Mouse (Mus musculus) heart, postnatal 36 days (tissue): ENCODE measurements around the gene Crispld2. TPM values are rescaled to one million over a fixed set of nuclear protein-coding genes. Genes with fewer than 3 reads are reported as not detected.

Source experiments
- DNase-seq, 2 experiments: peaks; one replicate each; pipeline ENCODE4 v3.0.0; 2021 to 2022
- intact Hi-C: fragments of 180-260 bp; cut with DNase I; formaldehyde crosslinking; loops from one replicate; pipeline ENCODE4 v1.15.1; 2025
- total RNA-seq, 2 experiments: library from RNA; stranded (reverse); gene quantifications; 2 replicates each; pipeline ENCODE4 v1.2.3; 2021

Gene Crispld2
- total RNA-seq, 2 experiments from 2014 or later: 22.5 to 29.5 TPM

- DNase-seq: no peak
- intact Hi-C loops: no loop called here
Observed at GRCm38 (mm10) chr8:119994556-119994955, 2.3 kb downstream of the Crispld2 start.

- intact Hi-C loops: no loop called here
- DNase-seq: no peak
Observed at GRCm38 (mm10) chr8:119997266-119997665, 5.0 kb downstream of the Crispld2 start.

GRCm38 (mm10) chr8:120000461-120000860 lies 8.2 kb downstream of the Crispld2 start:
- intact Hi-C loops: no loop called here
- DNase-seq: no peak

GRCm38 (mm10) chr8:120001712-120002111 lies 9.5 kb downstream of the Crispld2 start:
- DNase-seq: no peak
- intact Hi-C loops: no loop called here

GRCm38 (mm10) chr8:120002348-120002747 lies 10.1 kb downstream of the Crispld2 start:
- no peak for DNase-seq
- intact Hi-C loops: no loop called here

- peak; percentile 47 to 63 for DNase-seq
- intact Hi-C loops: loop anchor here (2.0 kb wide), 1 partner anchor 33 kb away; no protein-coding TSS in a partner anchor
Observed at GRCm38 (mm10) chr8:120004154-120004702, 12.0 kb downstream of the Crispld2 start.

- intact Hi-C loops: loop anchor here (2.0 kb wide), 1 partner anchor 32 kb away; no protein-coding TSS in a partner anchor
- no peak for DNase-seq
Observed at GRCm38 (mm10) chr8:120004705-120005381, 12.6 kb downstream of the Crispld2 start.

- intact Hi-C loops: no loop called here
- DNase-seq: no peak
Observed at GRCm38 (mm10) chr8:120006645-120007160, 14.5 kb downstream of the Crispld2 start.

GRCm38 (mm10) chr8:120007178-120007577 lies 14.9 kb downstream of the Crispld2 start:
- DNase-seq: no peak
- intact Hi-C loops: no loop called here

- intact Hi-C loops: no loop called here
Observed at GRCm38 (mm10) chr8:120009284-120009683, 17.0 kb downstream of the Crispld2 start.

GRCm38 (mm10) chr8:120012491-120012890 lies 20.3 kb downstream of the Crispld2 start:
- no peak for DNase-seq
- intact Hi-C loops: no loop called here

More at GRCm38 (mm10) chr8:120009284-120009683, 17.0 kb downstream of the Crispld2 start:
- DNase-seq: no peak

- intact Hi-C loops: no loop called here
- no peak for DNase-seq
Observed at GRCm38 (mm10) chr8:120012927-120013326, 20.7 kb downstream of the Crispld2 start.

- intact Hi-C loops: no loop called here
- no peak for DNase-seq
Observed at GRCm38 (mm10) chr8:120014267-120015023, 22.2 kb downstream of the Crispld2 start.

- intact Hi-C loops: no loop called here
- no peak for DNase-seq
Observed at GRCm38 (mm10) chr8:120015916-120016315, 23.7 kb downstream of the Crispld2 start.

GRCm38 (mm10) chr8:120016424-120016823 lies 24.2 kb downstream of the Crispld2 start:
- intact Hi-C loops: no loop called here
- DNase-seq: no peak

GRCm38 (mm10) chr8:120017349-120017748 lies 25.1 kb downstream of the Crispld2 start:
- intact Hi-C loops: no loop called here
- no peak for DNase-seq

GRCm38 (mm10) chr8:120017786-120018185 lies 25.5 kb downstream of the Crispld2 start:
- DNase-seq: no peak
- intact Hi-C loops: no loop called here

- DNase-seq: no peak
- intact Hi-C loops: no loop called here
Observed at GRCm38 (mm10) chr8:120018379-120018778, 26.1 kb downstream of the Crispld2 start.

GRCm38 (mm10) chr8:120019297-120019696 lies 27.1 kb downstream of the Crispld2 start:
- DNase-seq: no peak
- intact Hi-C loops: no loop called here

GRCm38 (mm10) chr8:120020298-120020697 lies 28.1 kb downstream of the Crispld2 start:
- intact Hi-C loops: no loop called here
- DNase-seq: no peak

GRCm38 (mm10) chr8:120026199-120026598 lies 34.0 kb downstream of the Crispld2 start:
- intact Hi-C loops: no loop called here
- no peak for DNase-seq
